Mouse (Mus musculus) megakaryocyte-erythroid progenitor cell, adult 5-6 weeks (primary cell): ENCODE data around the gene Lrch4. TPM values are rescaled to one million over a fixed set of nuclear protein-coding genes. Genes with fewer than 3 reads are reported as not detected.
"Not testable (repeated sequence)": the region's sequence is repeated elsewhere in the genome, so short reads cannot be mapped to it uniquely, and the experiment has no call there.

Experiments used
- ATAC-seq: replicated peaks from 2 replicates; pipeline ENCODE4 v1.8.0; 2016; ENCODE audit warnings: mild to moderate bottlenecking, inconsistent platforms; ENCODE audit not compliant: severe bottlenecking, poor library complexity, low FRiP score, low TSS enrichment
- total RNA-seq, 2 experiments: library from RNA; stranded (forward) in 1 of 2; stranded (reverse) in 1 of 2; fragments of 200-1000, 215-1000 nt in 1 of 2; fragments of >200 nt in 1 of 2; fragmentation: Nextera tagmentation in 1 of 2; gene quantifications; 2 replicates each; pipeline ENCODE4 v1.2.3; 2014 to 2017

The Lrch4 gene
- total RNA-seq, 2 experiments from 2014 or later = 14.7 to 79.5 TPM

GRCm38 (mm10) chr5:137610548-137611244 is 18.2 kb upstream of the Lrch4 start:
- ATAC-seq = no peak

- no peak for ATAC-seq
Measured at GRCm38 (mm10) chr5:137611245-137611602, 17.7 kb upstream of the Lrch4 start.

- no peak for ATAC-seq
Measured at GRCm38 (mm10) chr5:137613076-137613475, 15.8 kb upstream of the Lrch4 start.

GRCm38 (mm10) chr5:137613550-137613949 is 15.4 kb upstream of the Lrch4 start, which contains the start of gene Pcolce:
Pcolce (minus strand) TSS chr5:137613784.
- ATAC-seq = no peak

GRCm38 (mm10) chr5:137614921-137615320 is 14.0 kb upstream of the Lrch4 start:
- ATAC-seq = not testable (repeated sequence)

GRCm38 (mm10) chr5:137615347-137615746 is 13.6 kb upstream of the Lrch4 start:
- ATAC-seq = no peak

GRCm38 (mm10) chr5:137623937-137624530 is 4.9 kb upstream of the Lrch4 start:
- no peak for ATAC-seq

GRCm38 (mm10) chr5:137627991-137628390 is 930 bp upstream of the Lrch4 start:
- no peak for ATAC-seq

- ATAC-seq = peak; percentile 5; the same call in 1 of the 2 replicates
Measured at GRCm38 (mm10) chr5:137629306-137629721, 393 bp downstream of the Lrch4 start.

- ATAC-seq = no peak
Measured at GRCm38 (mm10) chr5:137629906-137630545, 1.1 kb downstream of the Lrch4 start.

- no peak for ATAC-seq
Measured at GRCm38 (mm10) chr5:137630602-137631001, 1.7 kb downstream of the Lrch4 start.

GRCm38 (mm10) chr5:137631171-137631570 is 2.2 kb downstream of the Lrch4 start:
- no peak for ATAC-seq

- ATAC-seq = no peak
Measured at GRCm38 (mm10) chr5:137631591-137631990, 2.7 kb downstream of the Lrch4 start.

- ATAC-seq = no peak
Measured at GRCm38 (mm10) chr5:137633397-137634084, 4.6 kb downstream of the Lrch4 start.

GRCm38 (mm10) chr5:137639472-137639871 is 10.6 kb downstream of the Lrch4 start:
- no peak for ATAC-seq

GRCm38 (mm10) chr5:137641054-137641453 is 12.1 kb downstream of the Lrch4 start, which contains the start of gene Sap25:
Sap25 (plus strand) TSS chr5:137641334.
- ATAC-seq = no peak

- no peak for ATAC-seq
Measured at GRCm38 (mm10) chr5:137642886-137643285, 14.0 kb downstream of the Lrch4 start.

GRCm38 (mm10) chr5:137644484-137644883 is 15.6 kb downstream of the Lrch4 start:
- ATAC-seq = no peak

GRCm38 (mm10) chr5:137645091-137645651 is 16.2 kb downstream of the Lrch4 start:
- peak; percentile 60 for ATAC-seq

- peak; percentile 62 for ATAC-seq
Measured at GRCm38 (mm10) chr5:137645652-137646091, 16.8 kb downstream of the Lrch4 start, which contains the start of gene Irs3. Irs3 (minus strand) TSS chr5:137645714.
